Mouse (Mus musculus): ENCODE results near the gene Lrrc4c.

The Lrrc4c gene

DNA sequence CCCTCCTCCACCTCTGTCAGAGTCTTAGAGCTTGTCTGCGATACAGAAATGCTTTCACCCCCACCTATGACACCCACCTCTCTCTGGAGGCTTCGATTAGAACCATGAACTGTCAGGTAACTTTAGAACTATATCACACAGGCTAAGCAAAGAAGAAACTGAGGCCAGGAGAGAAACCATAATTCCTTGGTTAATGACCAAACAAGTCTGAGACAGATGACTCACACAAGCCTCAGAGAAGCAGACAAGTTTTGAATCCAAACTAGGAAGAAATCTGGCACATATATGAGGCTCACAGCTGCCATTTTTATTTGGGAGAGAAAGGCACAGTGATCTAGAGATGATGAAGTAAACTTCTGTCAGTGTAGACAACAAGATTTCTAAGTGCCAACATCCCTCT is 1151.4 kb downstream of the Lrrc4c start:
- no peak for DNase-seq (ENCODE audit: low spot score in 2 of 2)

DNA sequence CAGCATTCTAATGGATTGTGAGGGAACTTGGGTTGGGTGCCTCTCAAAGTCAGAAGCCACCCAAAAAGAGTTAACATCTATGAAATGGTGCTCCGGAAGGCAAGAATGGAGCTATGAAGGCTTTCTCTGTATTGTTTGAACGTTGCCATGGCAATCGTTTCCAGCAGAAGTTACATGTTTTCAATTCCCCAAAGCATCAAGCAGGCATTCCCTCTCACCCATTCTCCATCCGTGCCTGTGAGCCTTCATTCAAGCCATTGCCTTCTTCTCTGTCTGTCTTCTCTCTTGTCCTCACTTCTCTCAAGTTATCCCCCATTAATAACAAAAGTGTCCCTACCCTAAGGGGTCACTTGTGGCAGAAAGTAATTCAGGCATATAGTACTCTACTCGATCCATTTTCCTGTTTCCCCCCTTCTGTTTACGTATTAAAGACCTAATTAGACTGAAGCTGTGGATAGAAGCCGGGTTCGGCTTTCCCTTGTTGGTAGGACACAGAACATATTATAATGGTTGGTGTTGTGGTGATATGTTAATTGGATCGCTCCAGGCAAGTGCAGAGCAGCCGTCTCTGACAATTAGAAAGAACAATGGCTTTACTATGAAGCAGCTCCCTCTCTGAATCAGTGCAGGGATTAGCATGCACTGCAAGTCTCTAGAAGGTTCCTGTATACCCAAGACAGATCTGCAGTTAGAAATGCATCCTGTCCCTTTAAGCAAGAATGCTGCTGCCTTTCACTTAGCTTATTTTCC is 1160.4 kb downstream of the Lrrc4c start:
- no peak for DNase-seq (ENCODE audit: low spot score in 2 of 2)

DNA sequence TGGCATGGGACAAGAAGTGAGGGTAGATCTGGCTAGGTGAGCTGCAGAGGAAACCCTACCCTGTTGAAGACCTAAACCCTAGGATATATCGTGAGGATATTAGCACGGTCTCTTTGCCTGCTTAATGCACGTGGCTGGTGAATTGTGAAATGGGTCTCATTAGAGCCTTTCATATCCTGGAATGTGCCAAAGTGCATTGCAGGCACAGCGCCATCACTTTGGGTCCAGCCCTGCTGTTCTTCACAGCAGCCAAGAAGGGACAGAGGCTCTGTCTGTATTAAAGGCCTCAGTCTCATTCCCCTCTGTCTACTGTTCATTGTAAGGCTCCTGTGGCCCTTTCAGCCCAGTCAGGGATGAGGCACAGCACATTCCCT is 1160.9 kb downstream of the Lrrc4c start:
- no peak for DNase-seq (ENCODE audit: low spot score in 2 of 2)

DNA sequence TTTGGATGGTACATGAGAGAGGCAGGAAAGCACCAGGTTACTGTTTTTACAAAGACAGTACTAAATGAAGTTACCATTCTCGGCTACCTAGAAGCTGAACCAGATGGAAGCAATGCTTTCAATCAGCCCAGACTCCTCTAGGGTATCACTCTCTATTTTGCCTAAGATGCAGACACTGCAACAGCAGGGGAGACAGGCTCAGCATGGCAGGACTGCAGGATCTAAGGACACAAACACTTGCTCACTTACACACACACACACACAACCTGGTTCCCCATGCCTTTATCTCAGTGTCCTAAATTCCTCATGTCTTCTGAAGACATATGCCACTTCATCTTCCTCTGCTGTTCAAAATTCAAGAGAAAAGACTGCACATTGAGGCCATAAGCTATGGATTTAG is 1167.0 kb downstream of the Lrrc4c start:
- DNase-seq (ENCODE audit: low spot score in 2 of 2), result no peak

DNA sequence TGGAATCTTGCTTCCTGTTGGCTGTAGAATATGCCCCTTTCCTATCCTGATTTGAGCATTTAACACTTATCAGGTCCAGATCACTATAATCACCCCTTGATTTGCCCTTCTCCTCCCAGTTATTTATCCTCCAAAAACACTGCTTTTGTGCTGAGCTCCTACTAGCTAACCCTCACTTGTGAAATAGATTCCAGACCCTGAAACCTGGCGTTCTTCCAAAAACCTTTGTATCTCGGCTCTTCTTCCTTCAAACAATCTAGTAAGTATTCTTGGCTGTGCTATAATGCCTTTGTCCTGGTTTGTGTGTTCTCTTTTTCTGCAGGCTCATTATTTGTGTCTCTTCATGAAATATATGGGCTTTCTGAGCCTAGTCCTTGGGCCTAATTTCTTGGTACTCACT is 1167.6 kb downstream of the Lrrc4c start:
- DNase-seq (ENCODE audit: low spot score in 2 of 2), result no peak

DNA sequence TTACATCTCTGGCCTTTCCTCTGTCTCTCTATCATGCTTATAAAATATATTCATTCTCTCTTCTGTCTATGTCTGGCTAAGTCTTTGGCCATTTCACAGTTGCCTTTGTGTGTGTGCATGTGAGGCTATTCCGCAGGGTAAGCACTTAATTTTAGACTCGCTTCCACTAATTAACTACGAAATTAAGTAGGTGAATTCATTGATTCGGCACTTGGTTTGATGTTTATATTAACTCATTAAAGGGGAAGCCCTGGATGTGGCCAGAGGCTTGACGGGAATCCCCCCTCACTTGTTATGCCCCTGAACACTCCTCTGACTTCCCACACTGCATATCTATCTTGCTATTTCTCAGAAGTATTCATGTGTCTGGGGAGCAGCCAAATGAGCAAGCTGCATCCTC is 1169.6 kb downstream of the Lrrc4c start:
- DNase-seq (ENCODE audit: low spot score in 2 of 2), result no peak

DNA sequence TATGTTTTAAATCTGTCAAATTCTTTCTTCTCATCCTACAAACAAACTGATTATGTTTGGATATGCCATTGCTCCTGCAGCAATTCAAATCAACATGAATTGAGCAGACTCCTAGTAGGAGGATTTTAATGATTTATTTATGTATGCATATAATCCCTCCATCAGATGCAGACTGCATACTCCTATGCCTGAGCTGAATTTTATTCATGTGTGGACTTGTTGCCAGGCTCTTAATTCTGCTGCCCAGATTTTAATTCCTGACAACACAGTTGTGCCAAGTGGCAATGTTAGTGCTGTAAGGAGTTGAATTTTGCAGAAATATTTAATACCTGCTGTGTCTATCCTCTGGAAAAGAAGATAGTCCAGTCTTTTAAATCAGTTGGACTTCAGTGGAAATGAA is 1179.1 kb downstream of the Lrrc4c start:
- no peak for DNase-seq (ENCODE audit: low spot score in 2 of 2)

DNA sequence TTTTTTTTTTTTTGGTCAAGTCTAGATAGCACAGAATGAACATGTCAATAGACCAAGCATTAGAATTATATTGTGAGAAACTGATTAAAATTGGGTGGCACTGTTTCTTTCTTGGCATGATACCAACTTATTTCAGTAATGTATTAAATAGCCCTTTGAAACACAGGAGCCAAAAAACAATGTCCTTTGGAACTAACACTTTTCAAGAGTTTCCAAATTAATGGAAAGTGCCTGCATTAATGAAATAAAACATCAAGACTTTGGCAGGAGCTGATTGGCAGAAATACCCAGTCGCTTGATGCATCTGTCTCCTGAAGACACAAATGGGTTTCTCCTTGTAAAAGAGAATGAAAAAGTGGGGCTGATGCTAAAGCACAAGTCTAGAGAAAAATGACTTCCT is 1184.5 kb downstream of the Lrrc4c start:
- no peak for DNase-seq (ENCODE audit: low spot score in 2 of 2)

DNA sequence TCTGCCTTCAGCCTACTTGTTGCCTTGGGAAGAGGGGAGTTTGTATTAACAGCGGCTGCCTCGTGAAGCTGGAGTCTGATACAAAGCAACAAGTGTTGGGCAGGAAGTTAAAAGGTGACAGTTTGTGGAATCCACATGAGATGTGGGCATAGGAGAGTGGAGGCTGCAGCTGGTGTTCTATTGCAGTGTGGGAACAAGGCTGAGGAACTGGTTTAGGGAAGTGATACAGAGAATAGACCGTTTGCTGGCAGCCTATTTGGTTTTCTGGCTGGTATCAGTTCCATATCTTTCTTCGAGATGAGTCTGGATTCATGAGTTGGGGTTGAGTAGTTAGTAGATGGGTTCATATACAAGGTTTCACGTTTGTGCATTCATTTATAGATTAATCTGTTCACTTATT is 1186.9 kb downstream of the Lrrc4c start:
- no peak for DNase-seq (ENCODE audit: low spot score in 2 of 2)

DNA sequence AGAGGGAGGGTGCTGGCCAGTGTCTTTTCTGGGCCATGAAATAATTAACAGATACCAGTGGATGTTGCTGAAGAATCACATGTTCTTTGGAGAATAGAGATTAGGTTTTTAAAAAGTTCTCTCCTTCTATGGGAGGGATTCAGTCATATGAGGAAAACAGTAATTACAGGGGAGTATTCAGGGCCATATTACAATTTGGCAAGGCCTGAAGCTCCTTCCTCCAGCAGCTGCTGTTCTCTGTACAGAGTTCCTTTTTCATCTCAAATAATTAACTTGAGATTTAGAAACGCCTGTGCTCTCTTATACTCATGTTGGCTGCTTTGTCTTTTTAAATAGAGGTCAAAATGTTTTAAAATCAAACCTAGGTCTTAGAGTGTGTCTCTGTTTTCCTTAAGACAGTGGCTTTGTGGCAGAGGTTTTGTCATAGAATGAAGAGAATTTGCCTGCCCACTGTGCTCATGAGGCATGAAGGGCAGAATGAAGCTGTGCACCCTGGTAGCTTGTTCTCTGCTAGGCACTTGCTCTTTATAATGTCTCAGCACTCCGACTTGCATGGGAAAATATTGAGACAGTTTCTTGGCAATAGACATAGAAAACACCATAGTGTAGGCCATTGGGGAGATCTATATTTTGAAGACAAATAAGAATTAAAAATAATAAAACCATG is 1206.4 kb downstream of the Lrrc4c start:
- DNase-seq (ENCODE audit: low spot score in 2 of 2), result no peak

DNA sequence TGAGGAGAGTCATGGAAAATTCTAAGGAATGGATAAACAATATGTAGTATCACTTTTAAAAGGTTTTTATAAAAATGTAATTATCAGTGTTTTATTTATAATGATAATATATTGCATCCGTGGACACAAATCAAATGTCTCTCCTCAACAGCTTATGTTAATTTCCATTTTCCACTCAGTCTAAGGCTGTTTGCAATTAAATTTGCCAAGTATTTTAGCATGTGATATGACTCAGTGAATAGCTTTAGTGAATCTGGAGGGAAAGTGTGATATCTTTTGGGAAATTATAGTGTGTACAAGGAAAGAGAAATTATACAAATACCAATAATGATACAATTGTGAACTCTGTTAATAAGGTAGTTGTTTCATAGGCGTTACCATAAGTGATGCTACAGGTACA is 1207.1 kb downstream of the Lrrc4c start:
- DNase-seq (ENCODE audit: low spot score in 2 of 2), result no peak

DNA sequence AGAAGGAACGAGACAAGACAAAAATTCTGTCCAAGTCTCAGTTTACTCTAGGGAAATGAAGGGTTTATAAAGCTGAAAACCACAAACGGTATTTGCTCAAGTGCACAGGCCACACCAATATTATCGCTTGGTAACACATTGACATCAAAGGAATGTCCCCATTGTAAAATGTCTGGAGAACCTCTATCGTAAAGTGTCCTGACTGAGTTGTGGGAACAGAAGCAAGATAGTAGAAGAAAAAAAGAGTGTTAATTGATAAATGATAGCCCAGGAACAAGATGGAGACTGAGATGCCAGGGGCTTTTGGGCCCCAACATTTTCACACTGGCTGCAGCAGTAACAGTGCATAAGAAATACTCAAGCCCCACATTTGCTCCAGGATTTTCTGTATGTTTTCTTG is 1212.7 kb downstream of the Lrrc4c start:
- DNase-seq (ENCODE audit: low spot score in 2 of 2), result no peak

DNA sequence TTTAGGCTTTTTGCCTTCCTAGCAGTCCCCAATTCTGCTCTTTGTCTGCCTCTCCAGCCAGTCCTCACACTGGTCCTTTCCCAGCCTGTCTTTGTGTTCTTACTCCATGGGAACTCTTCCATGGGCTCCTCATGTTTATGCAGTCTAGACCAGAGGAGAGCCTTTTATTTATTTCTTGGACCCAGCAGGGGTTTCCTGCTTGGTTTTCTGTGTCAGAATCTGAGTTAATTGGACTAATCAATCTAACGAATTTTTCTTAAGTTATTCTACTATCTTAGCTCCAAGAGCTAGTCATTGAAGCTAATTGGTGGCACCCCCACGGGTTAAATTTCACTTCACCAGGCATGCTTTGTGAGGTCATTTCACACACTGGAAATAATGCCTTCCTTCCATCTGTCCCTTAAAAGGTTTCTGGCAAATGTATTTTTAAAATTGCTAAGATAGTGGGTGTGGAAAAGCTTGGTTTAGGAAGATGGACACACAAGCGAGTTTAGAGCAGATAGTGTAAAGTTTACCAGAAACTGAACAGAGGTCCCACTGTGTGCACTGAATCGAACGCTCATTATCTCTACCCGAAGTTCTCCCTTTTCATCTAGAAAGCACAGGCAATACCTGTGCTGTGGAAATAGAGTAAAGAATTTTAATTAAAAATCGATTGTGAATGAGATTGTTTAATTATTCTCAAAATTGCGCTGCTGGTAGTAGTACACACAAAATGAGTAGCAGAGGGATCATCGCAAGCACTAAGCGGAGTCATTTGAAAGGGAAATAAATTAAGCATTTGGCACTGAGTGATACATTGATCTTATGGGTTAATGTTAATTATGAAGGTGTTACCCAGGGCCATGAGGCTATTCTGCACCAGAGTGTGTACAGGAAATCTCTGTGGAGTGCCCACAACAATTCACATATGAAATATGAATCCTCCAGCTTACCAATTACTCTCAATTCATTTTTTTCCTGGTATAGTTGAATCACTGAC is 1226.0 kb downstream of the Lrrc4c start:
- DNase-seq (ENCODE audit: low spot score in 2 of 2), result peak in 1 of 2 experiments; percentile 24

DNA sequence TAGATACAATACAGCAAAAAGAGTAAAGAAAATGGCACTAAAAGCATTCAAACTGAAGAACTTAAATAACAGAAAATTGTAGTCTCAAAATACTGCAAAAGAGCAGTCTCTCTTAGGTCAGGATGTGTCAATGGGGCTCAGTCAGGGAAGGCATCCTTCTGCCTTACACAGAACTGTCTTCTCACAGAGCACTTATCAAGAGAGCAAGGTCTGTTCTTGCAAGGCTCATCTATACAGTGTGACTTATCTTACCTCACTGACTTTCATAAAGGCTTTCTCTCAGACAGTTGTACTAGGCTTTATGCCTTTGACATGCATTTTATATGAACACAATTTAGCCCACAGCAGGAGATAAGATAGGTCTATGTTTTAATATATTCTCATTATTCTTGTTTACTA is 1226.7 kb downstream of the Lrrc4c start:
- no peak for DNase-seq (ENCODE audit: low spot score in 2 of 2)

DNA sequence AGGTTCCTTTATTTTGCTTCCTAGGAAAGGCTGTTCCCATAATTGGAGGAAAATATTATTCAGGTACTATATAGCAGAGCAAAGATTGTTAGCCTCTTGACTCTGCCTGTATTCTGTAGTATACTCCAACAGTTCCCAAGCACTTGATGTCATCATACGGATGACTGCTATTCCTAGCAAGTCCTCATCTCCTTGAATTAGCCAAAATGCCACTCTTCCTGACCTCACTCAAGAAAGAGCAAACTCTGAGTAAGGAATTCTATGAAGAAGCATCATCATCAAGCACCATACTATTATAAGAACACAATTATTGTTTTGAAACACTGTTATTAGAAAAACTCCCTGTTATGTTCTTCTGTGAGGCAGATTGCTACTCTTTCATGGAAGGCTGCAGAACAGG is 1228.0 kb downstream of the Lrrc4c start:
- no peak for DNase-seq (ENCODE audit: low spot score in 2 of 2)

DNA sequence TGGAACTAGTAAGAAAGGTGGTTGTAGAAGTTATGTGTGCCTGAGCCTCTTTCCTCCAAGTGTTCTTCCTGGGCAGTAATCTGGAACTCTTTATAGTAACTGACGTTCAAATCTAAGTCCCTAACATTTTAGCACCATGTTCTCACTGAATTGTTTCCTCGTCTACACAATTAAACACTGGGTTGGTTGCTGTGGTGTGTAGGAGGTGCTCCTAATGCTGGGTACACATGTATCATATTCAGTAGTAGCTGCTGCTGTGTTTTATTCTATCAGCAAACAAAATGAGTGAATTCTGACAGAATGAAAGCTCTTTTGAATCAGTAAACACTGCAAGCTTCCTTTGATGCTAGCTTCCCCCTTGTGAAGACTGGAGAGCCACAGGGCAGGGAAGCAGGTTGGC is 1246.5 kb downstream of the Lrrc4c start:
- DNase-seq (ENCODE audit: low spot score in 2 of 2), result no peak

DNA sequence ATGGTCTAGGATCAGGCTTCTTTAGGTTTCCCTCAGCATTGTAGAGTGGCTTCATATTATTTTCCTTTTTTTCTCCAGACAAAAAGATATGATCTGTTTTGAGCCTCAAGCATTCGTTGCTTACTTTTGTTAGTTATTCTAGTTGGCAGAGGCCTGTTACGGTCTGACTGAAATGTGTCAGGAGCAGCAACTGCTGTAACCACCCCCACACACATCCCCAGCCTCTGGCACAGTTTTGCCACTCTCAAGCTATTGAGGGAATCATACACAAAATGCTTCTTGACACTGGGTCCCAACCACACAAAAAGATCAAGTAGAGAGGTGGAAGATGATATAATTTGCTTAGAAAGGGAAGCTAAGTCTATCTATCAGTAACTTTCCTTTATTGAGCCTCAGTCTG is 1251.0 kb downstream of the Lrrc4c start:
- DNase-seq (ENCODE audit: low spot score in 2 of 2), result no peak

DNA sequence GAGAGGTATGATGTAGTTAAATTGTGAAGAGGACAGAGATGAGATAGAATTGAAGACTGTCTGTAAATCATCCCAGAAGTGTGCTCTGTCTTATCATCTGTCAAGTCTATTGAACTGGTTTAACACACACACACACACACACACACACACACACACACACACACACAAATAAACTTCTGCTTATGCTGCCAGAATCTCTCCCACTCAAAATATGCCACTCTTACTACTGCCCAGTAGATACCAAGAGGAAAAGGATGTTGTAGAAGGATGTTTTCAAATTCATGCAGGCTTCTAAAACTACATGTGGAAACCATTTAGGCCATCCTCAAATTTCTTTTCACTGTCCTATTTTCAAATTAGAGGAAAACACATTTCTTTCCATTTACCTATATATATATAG is 1257.0 kb downstream of the Lrrc4c start:
- no peak for DNase-seq (ENCODE audit: low spot score in 2 of 2)

DNA sequence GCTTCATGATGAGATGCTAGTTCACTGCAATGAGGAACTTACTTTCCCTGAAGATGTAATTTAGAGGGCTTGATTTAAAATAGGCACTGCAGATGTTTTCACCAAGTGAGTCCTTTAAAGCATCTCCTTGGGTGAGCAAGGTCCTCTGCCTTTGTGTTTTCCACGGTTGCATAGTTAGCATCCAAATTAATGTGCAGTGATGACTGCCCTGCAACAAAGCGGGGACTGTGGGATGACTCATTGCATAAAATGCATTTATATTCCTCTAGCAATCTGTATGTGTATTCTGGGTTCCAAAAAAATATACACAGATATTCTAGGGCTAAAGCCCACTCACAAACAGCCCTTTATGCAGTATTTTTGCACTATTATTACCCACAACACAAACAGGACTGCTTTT is 1263.2 kb downstream of the Lrrc4c start:
- no peak for DNase-seq (ENCODE audit: low spot score in 2 of 2)

DNA sequence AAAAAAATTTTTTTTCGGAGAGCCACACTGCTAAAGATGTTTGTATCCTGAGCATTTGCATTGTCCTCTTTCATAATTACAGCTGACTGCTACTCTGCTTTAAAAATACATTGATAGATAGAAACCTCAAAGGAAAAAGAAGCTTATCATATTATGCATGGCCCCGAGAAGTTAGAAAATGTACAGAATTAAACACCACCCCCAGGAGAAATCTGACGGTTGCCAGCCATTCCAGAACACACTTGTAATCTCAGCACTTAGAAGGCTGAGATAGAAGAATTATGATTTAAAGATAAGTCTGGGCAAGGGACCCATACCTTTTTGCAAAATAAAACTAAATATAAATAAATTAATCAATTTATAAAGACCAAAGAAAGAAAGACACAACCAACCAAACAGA is 1268.4 kb downstream of the Lrrc4c start:
- DNase-seq (ENCODE audit: low spot score in 2 of 2), result no peak

DNA sequence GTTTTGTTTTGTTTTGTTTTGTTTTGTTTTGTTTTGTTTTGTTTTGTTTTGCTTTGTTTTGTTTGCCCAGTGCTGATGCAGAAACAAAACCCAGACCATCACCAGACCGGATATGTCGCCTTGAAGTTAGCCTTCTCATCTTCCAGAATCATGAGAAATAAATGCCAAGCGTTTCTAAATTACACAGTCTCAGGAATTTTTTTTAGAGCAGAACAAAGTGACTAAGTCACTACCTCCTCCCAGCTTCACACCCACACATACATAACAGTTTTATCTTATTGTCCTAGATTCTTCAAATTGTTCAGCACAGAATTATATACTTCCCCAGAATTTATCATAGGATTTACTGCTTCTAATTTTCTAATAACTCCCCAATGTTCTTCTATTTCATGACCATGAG is 1272.6 kb downstream of the Lrrc4c start:
- no peak for DNase-seq (ENCODE audit: low spot score in 2 of 2)

DNA sequence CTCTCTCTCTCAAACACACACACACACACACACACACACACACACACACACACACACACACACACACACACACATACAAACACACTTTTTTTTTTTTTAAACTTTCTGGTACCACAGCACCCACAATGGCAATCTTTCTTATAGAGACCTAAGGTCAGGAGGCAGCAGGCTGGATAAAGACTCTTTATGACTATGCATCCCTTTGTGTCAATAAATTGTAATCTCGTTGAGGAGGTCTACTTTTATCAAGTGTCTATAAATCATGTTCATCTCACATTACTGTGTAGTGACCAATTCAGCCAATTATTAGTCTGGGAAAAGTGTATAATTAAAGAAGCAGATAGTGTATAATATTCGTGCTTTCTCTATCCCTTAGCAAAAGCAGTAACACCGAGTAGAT is 1286.2 kb downstream of the Lrrc4c start:
- DNase-seq (ENCODE audit: low spot score in 2 of 2), result no peak
